Mouse (Mus musculus) heart, postnatal 25 days (tissue): ENCODE data around the gene Ska2. TPM values are rescaled to one million over a fixed set of nuclear protein-coding genes. Genes with fewer than 3 reads are reported as not detected.
A peak's percentile ranks its signal among the peaks of the same experiment; 100 is the strongest.

Experiments used
- DNase-seq: peaks from one replicate; pipeline ENCODE4 v3.0.0; 2022; ENCODE audit warnings: low spot score
- intact Hi-C: fragments of 180-260 bp; cut with DNase I; formaldehyde crosslinking; loops from one replicate; pipeline ENCODE4 v1.15.1; 2025
- total RNA-seq, 2 experiments: library from RNA; stranded (reverse); gene quantifications; 2 replicates each; pipeline ENCODE4 v1.2.3; 2021

Gene Ska2
- total RNA-seq, result 10 to 100 TPM; 12.8 to 14.6 TPM

- intact Hi-C loops, result loop anchor here (2.0 kb wide), 1 partner anchor 18 kb away; the partner anchor contains the start of gene Trim37
- DNase-seq, result peak; percentile 98
Observed at GRCm38 (mm10) chr11:87108755-87109518, at the start of gene Ska2. Ska2 (plus strand) TSS chr11:87109234.

DNA sequence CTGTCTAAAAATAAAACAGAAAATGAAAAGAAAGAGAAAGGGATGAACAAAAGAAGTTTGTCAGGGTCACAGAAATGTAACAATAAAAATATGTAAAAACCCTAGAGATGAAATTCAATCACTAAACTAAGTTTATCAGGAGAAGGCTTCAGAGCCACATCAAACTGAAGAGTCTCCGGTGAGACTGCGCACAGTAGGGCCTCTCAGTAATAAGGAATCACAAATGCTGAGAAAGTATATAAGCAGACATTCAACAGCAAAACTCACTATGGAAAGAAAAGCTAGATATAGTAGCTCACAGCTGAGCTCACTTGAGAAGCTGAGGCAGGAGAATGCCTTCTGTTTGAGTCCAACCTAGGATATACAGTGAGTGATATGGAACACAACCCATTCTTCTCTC, 48.6 kb upstream of the Ska2 start:
- intact Hi-C loops, result no loop called here
- no peak for DNase-seq

- DNase-seq, result no peak
- intact Hi-C loops, result no loop called here
Observed at GRCm38 (mm10) chr11:87062087-87062486, 46.9 kb upstream of the Ska2 start.

DNA sequence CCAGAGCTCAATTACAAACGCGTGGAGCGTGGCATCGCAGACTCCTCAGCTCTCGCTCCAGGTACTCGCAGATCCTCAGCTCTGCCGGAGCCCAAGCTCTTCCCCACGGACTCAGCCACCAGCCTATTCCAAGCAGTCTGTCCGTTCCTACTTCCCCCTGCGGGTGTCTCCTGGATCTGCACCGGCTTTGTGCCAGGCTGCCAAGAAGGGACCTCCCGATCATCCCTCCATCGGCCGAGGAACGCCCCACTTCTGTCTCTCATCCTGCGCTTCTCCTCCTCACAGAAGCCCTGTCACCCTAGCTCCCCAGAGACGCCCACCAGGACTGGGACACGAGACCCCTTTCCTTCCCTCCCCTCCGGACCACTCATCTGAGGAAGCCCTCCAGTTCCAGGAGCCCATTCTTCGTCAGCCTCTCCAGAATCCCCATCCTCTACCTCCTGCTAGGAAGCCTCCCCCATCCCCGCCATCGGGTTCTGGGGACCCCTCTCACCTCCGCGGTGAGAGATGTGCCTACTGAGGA, 35.6 kb upstream of the Ska2 start:
- intact Hi-C loops, result no loop called here
- DNase-seq, result peak; percentile 23

GRCm38 (mm10) chr11:87073866-87074440, 35.1 kb upstream of the Ska2 start, which contains the start of gene Gdpd1:
Gdpd1 (minus strand) TSS chr11:87074062.
- intact Hi-C loops, result no loop called here

GRCm38 (mm10) chr11:87083712-87084111, 25.3 kb upstream of the Ska2 start:
- intact Hi-C loops, result no loop called here
- DNase-seq, result no peak

More at GRCm38 (mm10) chr11:87073866-87074440, 35.1 kb upstream of the Ska2 start, which contains the start of gene Gdpd1:
- peak; percentile 74 for DNase-seq

DNA sequence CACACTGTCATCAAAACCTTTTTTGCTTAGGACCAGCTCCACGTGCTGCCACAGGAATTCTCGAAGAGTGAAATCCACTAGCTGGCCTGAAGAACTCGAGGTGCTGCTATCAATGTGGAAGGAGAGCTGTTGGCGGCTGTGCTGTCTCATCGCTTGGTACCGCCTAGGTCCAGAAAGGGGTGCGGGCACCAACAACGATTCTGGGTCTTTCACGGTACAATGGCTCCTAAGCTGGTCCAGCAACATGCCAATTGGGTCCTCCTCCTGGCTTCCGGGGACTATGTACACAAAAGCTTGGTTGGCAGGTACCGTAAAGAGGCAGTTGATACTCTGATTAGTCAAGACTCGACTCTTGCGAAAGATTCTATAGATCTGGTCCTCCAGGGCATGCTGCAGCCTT, 23.6 kb upstream of the Ska2 start:
- no peak for DNase-seq
- intact Hi-C loops, result no loop called here

GRCm38 (mm10) chr11:87086290-87086984, 22.6 kb upstream of the Ska2 start, which contains the start of gene Smg8:
Smg8 (minus strand) TSS chr11:87086774.
- DNase-seq, result peak; percentile 73
- intact Hi-C loops, result no loop called here

DNA sequence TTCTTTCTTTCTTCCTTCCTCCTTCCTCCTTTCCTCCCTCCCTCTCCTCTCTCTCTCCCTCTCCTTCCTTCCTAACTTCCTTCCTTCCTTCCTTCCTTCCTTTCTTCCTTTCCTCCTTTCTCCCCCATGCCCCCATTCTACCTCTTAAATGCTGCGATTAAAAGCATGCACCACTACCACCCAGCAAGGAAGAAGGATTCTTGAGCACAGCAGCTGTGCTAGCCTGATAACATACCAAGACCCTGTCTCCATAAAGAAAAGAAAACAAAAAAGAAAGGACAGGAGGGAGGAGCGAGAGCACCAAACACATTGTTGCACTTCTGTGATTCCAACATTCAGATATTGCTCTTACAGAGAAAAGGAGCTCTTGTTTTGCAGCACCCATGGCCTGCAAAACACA, 21.9 kb upstream of the Ska2 start:
- intact Hi-C loops, result no loop called here
- no peak for DNase-seq

GRCm38 (mm10) chr11:87108409-87108754, 652 bp upstream of the Ska2 start, which contains the start of gene Prr11:
Prr11 (minus strand) TSS chr11:87108708.
- intact Hi-C loops, result loop anchor here (2.0 kb wide), 1 partner anchor 18 kb away; the partner anchor contains the start of gene Trim37
- no peak for DNase-seq

GRCm38 (mm10) chr11:87109519-87110171, 611 bp downstream of the Ska2 start:
- DNase-seq, result no peak
- intact Hi-C loops, result loop anchor here (2.0 kb wide), 1 partner anchor 17 kb away; the partner anchor contains the start of gene Trim37

- intact Hi-C loops, result no loop called here
- DNase-seq, result no peak
Observed at GRCm38 (mm10) chr11:87110172-87110909, 1.3 kb downstream of the Ska2 start.

GRCm38 (mm10) chr11:87121864-87122263, 12.8 kb downstream of the Ska2 start:
- intact Hi-C loops, result no loop called here
- DNase-seq, result no peak

- intact Hi-C loops, result no loop called here
- DNase-seq, result no peak
Observed at GRCm38 (mm10) chr11:87125562-87125961, 16.5 kb downstream of the Ska2 start.

DNA sequence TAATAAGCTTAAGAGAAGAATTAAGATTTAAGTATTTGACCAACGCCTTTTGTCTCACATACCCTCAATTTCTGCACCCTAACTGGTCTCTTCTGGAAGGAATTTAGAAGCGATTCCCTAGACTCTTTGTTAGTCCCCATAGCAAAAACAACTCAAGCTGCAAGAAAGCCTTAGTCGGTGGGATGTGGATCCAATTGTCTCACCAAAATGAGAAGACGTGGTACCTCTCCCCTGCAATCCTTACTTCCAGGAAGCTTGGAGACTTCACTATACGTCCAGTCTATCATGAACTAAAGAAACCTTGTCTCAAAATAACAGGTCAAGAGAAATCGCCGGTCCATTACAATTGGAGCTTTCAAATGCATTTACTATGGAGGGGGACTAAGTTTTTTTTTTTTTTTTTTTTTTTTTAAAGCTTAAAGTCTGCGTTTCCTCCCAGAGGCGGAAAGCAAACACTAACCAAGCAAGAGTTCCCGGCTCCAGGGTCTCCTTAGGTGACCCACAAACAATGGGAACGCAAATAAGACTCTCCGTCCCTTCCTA, 17.3 kb downstream of the Ska2 start:
- intact Hi-C loops, result loop anchor here (2.0 kb wide), 1 partner anchor 18 kb away; the partner anchor contains the start of genes Prr11 and Ska2
- no peak for DNase-seq

DNA sequence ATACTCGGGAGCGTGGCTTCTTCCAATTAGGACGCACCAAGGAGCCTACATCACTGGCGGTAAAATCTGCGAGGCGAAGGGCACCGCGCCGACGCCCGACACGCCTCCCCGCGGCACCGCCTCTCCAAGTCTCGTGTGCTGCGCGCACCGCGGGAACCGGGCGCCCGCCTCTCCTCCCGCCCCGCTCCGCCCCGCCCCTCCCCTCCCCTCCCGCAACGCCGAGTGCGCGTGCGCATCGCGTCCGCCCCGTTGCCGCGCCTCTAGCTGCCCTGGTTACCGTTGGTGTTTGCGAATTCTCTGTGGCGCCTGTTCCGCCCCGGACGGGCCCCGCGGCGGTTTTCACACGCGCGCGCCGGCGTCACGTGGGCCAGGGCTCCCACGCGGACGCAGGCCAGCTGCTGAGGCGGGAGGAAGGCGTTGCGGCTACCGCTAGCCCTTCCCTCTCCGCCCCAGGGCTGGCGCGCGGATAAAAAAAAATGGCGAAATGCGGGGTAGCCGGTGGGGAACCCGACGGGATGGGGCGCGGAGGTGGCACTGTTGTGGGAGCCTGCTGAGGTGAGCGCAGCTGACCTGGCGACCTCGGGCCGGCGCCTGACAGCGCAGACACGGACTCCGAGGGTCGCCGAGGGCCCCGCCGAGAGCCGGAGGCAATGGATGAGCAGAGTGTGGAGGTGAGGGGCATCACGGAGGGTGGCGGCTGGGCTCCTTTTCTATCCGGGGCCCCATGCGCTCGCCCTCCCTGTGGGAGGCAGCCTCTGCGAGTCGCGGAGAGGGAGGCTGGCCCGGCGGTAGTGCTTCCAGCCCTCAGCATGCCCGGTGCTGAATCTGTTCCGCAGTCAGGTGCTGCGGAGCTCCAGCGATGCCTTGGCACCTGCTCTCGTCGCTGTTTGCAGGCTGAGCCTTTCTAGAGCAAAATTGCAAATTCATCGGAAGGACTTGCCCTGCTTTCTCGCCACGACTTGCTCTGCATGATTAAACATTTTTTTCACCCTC, 18.1 kb downstream of the Ska2 start, which contains the start of gene Trim37:
Gene Trim37, plus strand, starts transcription at position 254 of the 993 bp plus-strand sequence.
- peak; percentile 83 for DNase-seq
- intact Hi-C loops, result loop anchor here (2.0 kb wide), 1 partner anchor 18 kb away; the partner anchor contains the start of genes Prr11 and Ska2

GRCm38 (mm10) chr11:87136233-87136632, 27.2 kb downstream of the Ska2 start:
- intact Hi-C loops, result no loop called here
- DNase-seq, result no peak
